Mouse (Mus musculus): ENCODE measurements around the gene Denr.
A peak's percentile ranks its signal among the peaks of the same experiment; 100 is the strongest.

Gene Denr

DNA sequence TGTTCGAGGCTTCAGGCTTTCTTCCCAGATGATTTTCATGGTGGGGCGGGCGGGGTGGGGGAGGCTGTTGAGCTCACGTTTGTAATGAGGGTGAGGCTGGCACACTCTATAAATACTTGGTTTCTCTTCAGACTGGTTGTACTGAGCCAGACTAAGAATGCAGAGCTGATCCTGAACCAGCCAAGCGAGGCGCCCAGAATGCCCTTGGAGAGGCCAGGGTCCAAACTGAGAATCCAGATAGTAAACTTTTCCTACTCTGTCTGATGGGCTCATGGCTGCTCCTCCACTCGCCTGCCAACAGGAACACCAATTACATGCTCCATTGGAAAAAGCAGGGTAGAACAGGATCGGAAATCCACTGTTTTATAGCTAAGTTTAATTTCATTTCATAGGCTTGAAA is 62.2 kb downstream of the Denr start:
- DNase-seq (ENCODE audit: low read depth), result no peak

DNA sequence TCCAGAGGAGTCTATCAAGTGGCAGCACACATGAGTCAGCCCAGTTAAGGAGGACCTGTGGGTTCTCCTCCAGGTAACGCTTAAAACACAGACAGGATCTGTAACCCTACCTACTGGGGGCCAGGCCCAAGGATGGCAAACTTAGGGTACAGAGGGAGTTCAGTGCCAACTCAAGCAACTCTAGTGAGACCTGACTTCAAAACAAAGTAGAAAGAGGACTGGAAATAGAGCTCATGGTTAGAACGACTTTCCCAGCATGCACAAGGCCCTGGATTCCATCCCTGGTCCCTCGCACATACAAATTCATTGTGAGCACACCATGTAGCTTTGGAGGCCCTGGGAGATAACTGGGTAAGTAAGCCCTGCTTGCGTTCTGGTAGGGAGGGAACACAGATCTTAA is 63.6 kb downstream of the Denr start:
- no peak for DNase-seq (ENCODE audit: low read depth)

DNA sequence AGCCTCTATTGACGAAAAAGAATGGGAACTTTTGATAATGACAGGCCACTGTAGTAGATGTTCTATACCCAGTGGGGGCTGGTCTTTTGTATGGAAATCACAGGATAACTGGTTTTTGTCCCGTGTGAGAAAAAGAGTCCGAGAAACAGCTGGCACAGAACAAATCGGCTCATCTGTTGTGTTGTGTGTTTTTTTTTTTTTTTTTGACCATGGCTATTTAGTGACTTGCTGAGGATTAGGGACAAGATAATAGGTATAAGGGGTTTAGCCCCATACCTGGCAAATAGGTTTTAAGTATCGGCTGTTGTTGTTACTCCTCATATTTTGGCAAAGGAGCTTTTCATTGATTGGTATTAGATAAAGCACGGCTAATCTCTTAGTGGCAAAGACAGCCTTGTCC is 65.5 kb downstream of the Denr start:
- DNase-seq (ENCODE audit: low read depth), result no peak

DNA sequence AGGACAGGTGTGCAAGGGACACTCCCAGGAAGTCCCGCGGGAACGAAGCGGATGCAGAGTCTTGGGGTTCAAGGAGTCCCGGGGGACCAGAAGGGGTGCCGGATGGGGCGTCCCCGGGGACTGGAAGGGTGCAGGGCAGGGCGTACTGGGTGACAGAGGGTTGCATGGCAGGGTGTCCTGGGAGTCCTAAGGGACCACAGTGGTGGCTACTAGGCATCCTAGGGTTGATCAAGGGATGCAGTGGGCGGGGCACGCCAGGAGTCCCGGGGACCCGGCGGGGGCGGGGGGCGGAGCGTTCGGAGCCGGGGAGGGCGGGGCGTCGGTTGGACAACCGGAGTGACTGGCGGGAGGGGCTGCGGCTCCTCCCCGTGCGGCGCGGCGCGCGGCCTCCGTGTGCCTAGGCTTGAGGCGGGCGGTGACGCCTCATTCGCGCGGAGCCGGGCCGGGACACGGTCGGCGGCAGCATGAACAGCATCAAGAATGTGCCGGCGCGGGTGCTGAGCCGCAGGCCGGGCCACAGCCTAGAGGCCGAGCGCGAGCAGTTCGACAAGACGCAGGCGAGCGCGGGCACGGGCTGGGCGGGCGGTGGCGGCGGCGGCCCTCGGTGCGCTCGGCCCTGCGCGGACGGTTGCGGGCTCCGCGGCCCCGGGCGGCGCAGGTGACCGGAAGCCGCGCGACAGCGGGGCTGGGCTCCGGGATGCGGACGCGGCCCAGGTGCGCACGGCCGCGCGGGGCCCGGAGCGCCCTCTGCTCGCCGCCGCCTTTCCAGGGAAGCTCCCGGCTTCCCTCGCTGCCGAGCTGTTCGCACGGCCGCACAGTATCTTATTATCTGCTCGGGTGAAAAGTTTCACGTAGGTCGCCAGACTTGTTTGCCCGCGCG is 66.6 kb downstream of the Denr start, which contains the start of gene Hip1r:
TSS of gene Hip1r (plus strand) at position 330 of the 880 bp plus-strand sequence.
- peak; percentile 48 for DNase-seq (ENCODE audit: low read depth)

DNA sequence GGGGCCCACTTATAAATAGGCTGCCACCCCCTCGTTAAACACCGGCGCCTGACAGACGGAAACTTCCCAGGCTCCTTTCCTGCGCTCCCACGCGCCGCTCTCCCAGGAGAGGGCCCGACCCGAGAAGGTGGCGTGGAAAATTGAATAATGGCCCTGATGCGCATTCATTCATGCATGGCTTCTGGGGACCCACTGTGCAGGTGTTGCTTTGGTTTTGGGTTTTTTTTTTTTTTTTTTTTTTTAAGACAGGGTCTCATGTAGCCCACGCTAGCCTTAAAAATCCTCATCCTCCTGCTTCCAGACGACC is 67.2 kb downstream of the Denr start:
- DNase-seq (ENCODE audit: low read depth), result no peak

DNA sequence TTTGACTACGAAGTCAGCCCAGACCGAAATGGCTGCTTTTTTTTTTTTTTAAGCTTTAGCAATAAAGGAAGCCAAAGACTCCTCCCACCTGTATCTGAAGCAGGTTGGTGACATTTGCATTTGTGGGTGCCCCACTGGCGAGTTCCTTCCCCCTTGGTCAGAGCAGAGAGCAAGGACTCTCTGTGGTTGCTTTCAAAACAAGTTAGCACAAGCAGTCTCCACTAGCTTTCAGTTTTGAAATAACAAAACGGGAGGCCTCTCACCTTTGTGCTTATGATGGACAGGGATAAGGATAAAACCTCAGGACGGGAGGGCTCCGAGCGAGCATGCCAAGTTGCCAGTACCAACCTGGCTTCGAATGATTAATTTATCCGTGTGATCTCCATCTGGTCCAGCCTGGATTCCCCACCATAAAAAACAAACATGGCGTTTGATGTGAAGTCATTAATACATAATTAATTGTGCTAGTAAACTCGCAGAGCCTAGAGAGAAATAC is 67.7 kb downstream of the Denr start:
- DNase-seq (ENCODE audit: low read depth), result peak; percentile 83

DNA sequence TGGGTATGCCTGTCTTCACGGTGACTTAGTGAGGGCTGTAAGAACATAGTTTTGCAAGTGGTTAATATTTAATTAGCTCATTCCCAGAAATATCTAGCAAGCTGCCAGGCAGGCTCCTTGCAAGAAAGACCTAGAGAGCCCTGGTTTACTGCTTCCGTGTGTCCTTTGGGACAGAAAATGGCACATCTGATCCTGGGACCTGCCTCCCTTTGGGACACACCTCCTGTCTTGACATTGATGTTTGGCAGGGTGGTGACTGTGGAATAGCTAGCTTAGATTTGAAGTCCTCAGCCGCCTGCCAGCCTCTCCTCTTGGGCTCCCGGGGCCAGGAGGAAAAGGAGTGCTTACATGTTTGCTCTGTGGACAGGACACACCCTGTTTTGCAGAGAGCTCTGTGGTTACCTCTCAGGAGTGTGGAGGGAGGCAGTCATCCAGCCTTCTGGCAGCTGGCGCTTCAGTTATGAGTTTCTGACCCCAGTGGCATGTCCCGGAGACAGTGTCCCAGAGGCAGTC is 68.7 kb downstream of the Denr start:
- DNase-seq (ENCODE audit: low read depth), result peak; percentile 38

DNA sequence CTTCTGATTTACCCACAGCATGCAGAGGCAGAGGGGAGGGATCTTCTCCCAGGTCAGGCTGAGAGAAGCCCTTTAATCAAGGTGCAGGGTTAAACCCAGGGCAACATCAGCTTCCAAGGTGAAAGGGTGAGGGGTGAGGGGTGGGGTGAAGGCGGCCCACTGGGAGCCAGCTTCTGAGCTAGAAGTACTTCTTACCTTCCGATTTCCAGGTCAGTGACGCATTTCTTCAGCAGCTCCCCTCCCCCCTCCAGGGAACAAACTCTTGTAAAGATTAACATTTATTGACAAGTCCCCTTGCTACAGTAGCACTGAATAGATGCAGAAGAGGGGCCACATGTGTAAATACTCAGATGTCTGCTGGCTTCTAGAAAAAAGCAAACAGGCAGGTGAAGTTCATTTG is 70.3 kb downstream of the Denr start:
- no peak for DNase-seq (ENCODE audit: low read depth)

DNA sequence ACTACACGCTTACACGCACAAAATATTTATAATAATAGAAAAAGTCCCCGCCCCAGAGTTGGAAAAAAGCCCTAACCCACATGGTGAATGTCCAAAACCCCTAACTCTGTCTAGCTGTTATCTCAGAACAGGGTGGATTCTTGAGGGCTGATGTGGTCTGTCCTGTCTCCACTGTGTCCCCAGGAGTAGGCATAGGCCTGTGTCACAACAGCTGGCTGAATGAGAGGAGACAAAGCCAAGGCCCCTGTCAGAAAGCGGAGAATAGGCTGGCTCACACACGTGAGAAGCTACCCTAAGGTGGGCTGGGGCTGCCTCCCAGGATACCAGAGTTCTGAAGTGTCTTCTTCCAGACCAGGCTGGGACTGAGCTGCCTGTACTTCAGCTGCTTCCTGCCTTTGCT is 71.2 kb downstream of the Denr start:
- no peak for DNase-seq (ENCODE audit: low read depth)
